Mouse (Mus musculus) embryonic stem cell, embryonic (primary cell): ENCODE data around the gene Masp2.

Source experiments
- CTCF ChIA-PET, 4 experiments: fragments of 300-600 bp in 2 of 4; fragments of 350-600 bp in 2 of 4; sonication (Branson Sonifier 250); formaldehyde crosslinking; loops; one replicate each; lab custom pipeline; 2022; ENCODE audit warnings: inconsistent platforms in 2 of 4; lab: Charles Lee
- POLR2A ChIA-PET, 4 experiments: fragments of 300-600 bp in 2 of 4; fragments of 350-600 bp in 2 of 4; sonication (Branson Sonifier 250); formaldehyde crosslinking; loops; one replicate each; lab custom pipeline; 2022; ENCODE audit warnings: antibody characterized with exemption in 4 of 4, inconsistent platforms in 1 of 4; lab: Charles Lee

Gene Masp2

GRCm38 (mm10) chr4:148612557-148612956 lies 10.2 kb downstream of the Masp2 start:
- ChIA-PET CTCF (interaction anchor here in 2 of 4 experiments (0.9 to 1.9 kb wide), 2 partner anchors 32 to 69 kb away, joined by 3 to 7 read pairs; no protein-coding TSS in a partner anchor), POLR2A (interaction anchor here (0.5 to 9.7 kb wide), 25 partner anchors 9 to 1412 kb away, joined by 3 to 209 read pairs (median 8); partner anchors contain the start of genes Tardbp (in 3 of the 4), Masp2 (in 2 of the 4), Srm (in 2 of the 4) and Exosc10 (in 1 of the 4))

DNA sequence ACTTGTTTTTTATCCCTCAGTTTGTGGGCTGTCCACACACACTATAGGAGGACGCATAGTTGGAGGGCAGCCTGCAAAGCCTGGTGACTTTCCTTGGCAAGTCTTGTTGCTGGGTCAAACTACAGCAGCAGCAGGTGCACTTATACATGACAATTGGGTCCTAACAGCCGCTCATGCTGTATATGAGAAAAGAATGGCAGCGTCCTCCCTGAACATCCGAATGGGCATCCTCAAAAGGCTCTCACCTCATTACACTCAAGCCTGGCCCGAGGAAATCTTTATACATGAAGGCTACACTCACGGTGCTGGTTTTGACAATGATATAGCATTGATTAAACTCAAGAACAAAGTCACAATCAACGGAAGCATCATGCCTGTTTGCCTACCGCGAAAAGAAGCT lies 11.4 kb downstream of the Masp2 start:
- CTCF ChIA-PET, result interaction anchor here in 1 of 4 experiments (1.0 to 1.5 kb wide), 2 partner anchors 9 to 10 kb away, joined by 3 to 5 read pairs; no protein-coding TSS in a partner anchor
- POLR2A ChIA-PET, result interaction anchor here (0.7 to 9.7 kb wide), 34 partner anchors 8 to 458 kb away, joined by 3 to 209 read pairs (median 5); partner anchors contain the start of genes Srm (in 3 of the 4), Tardbp (in 3 of the 4), Masp2 (in 2 of the 4) and Mtor (in 2 of the 4)

DNA sequence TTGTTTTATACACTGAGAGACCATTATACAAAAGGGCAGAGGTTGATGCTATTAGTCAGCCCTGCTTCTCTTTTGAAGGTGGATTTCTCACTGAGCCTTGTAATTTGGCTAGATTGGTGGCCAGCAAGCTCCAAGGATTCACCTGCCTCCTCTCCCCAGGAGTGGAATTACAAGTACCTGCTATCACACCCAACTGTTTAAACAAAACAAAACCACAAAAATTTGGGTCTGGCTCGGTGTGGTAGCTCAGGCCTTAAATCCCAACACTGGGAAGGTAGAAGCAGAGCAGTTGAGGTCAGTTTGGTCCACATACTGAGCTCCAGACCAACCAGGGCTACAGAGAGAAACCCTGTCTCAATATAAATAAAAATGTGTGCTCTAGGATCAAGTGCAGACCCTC lies 17.5 kb downstream of the Masp2 start:
- CTCF ChIA-PET, result no interaction called here
- POLR2A ChIA-PET, result interaction anchor here in 3 of 4 experiments (0.6 to 8.5 kb wide), 14 partner anchors 8 to 635 kb away, joined by 3 to 209 read pairs (median 4); partner anchors contain the start of gene Masp2 (in 1 of the 3)

DNA sequence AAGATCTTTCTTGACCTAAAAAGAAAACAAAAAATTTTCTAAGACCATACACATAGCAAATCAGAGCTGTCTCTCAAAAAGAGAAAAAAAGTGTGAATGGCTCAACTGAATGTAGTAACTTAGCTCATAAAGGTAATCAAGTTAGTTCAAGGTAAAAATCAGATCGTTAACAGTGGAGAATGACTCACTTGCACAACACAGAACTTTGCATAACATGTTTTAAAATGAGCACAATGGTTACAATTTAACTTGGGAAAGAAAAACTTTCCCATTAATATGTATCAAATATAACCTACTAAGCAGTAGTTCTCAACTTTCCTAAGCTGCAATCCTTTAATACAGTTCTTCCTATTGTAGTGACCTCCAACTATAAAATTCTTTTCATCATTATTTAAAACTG lies 18.4 kb downstream of the Masp2 start:
- ChIA-PET CTCF (no interaction called here), POLR2A (interaction anchor here in 3 of 4 experiments (0.9 to 8.5 kb wide), 14 partner anchors 9 to 103 kb away, joined by 3 to 209 read pairs (median 4); partner anchors contain the start of genes Exosc10 (in 1 of the 3) and Masp2 (in 1 of the 3))

- POLR2A ChIA-PET, result interaction anchor here (0.5 to 8.5 kb wide), 25 partner anchors 8 to 463 kb away, joined by 3 to 209 read pairs (median 5); partner anchors contain the start of genes Srm (in 2 of the 4), Fbxo2 (in 1 of the 4), Fbxo44 (in 1 of the 4) and Gm572 (in 1 of the 4)
- CTCF ChIA-PET, result no interaction called here
Measured at GRCm38 (mm10) chr4:148622485-148622884, 20.1 kb downstream of the Masp2 start.

DNA sequence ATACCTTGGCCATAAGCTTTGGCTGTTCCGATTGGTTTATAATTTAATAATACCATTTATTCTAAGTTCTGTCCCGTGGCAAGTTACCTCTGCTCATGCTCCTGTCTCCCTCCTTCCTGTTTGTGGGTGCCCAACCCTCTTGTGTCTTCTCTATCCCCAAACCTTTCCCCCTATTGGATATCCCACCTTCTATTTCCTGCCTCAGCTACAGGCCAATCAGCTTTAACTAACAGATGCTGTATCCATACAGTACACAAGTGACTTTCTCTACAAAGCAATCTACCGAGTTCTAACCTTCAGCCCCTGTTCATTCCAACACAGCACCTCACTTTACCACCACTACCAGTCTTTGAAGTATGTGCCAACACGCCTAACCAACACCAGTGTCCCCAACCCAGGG lies 21.3 kb downstream of the Masp2 start:
- ChIA-PET CTCF (interaction anchor here in 2 of 4 experiments (0.5 to 0.7 kb wide), 2 partner anchors 20 to 754 kb away, joined by 3 to 5 read pairs; no protein-coding TSS in a partner anchor), POLR2A (interaction anchor here (0.6 to 8.5 kb wide), 26 partner anchors 9 to 688 kb away, joined by 3 to 209 read pairs (median 4); partner anchors contain the start of genes Masp2 (in 2 of the 4), Srm (in 2 of the 4) and Gm572 (in 1 of the 4))

DNA sequence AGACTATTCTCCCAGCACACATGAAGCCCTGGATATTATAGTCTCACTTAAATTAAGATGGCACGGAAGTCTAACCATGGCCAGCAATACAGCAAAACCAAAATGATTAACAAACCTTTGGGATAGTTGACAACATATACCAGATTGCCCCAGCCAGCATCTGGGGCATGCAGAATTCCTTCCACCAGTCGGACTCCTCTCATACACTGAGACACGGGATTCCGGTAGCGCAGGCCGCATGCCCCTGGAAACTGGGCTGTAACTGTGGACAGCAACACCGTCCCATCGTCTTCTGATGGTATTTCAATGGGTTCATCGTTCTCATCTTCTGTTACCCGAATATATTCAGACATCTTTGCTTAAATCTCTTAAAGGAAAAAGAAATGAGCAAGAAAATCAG lies 22.7 kb downstream of the Masp2 start:
- CTCF ChIA-PET, result no interaction called here
- POLR2A ChIA-PET, result interaction anchor here in 3 of 4 experiments (1.0 to 8.5 kb wide), 22 partner anchors 9 to 559 kb away, joined by 3 to 209 read pairs (median 5); partner anchors contain the start of genes Gm572 (in 2 of the 3), Masp2 (in 2 of the 3) and Srm (in 1 of the 3)

GRCm38 (mm10) chr4:148625756-148626622 lies 23.6 kb downstream of the Masp2 start:
- CTCF ChIA-PET, result interaction anchor here in 2 of 4 experiments (0.6 to 1.6 kb wide), 2 partner anchors 18 kb away, joined by 3 to 7 read pairs; no protein-coding TSS in a partner anchor

GRCm38 (mm10) chr4:148626623-148627185 lies 24.4 kb downstream of the Masp2 start, which contains the start of gene Tardbp:
Gene Tardbp (minus strand): TSS chr4:148627019.
- POLR2A ChIA-PET, result interaction anchor here (0.6 to 5.3 kb wide), 106 partner anchors 9 to 690 kb away, joined by 3 to 79 read pairs (median 4); partner anchors contain the start of genes Dffa (in 3 of the 4), Gm572 (in 3 of the 4), Srm (in 3 of the 4) and Masp2 (in 2 of the 4)

More at GRCm38 (mm10) chr4:148625756-148626622, 23.6 kb downstream of the Masp2 start:
- POLR2A ChIA-PET, result interaction anchor here (0.6 to 8.5 kb wide), 62 partner anchors 8 to 663 kb away, joined by 3 to 209 read pairs (median 6); partner anchors contain the start of genes Gm572 (in 3 of the 4), Srm (in 3 of the 4), Masp2 (in 2 of the 4) and Dffa (in 1 of the 4)

GRCm38 (mm10) chr4:148627246-148627645 lies 24.9 kb downstream of the Masp2 start:
- ChIA-PET POLR2A (interaction anchor here (0.6 to 5.3 kb wide), 106 partner anchors 8 to 691 kb away, joined by 3 to 79 read pairs (median 4); partner anchors contain the start of genes Dffa (in 3 of the 4), Gm572 (in 3 of the 4), Srm (in 3 of the 4) and Masp2 (in 2 of the 4)), CTCF (interaction anchor here in 3 of 4 experiments (0.6 to 1.6 kb wide), 5 partner anchors 17 to 112 kb away, joined by 3 to 7 read pairs (median 4); no protein-coding TSS in a partner anchor)

More at GRCm38 (mm10) chr4:148626623-148627185, 24.4 kb downstream of the Masp2 start, which contains the start of gene Tardbp:
- CTCF ChIA-PET, result interaction anchor here in 3 of 4 experiments (0.6 to 1.6 kb wide), 6 partner anchors 17 to 111 kb away, joined by 3 to 7 read pairs (median 4); no protein-coding TSS in a partner anchor

DNA sequence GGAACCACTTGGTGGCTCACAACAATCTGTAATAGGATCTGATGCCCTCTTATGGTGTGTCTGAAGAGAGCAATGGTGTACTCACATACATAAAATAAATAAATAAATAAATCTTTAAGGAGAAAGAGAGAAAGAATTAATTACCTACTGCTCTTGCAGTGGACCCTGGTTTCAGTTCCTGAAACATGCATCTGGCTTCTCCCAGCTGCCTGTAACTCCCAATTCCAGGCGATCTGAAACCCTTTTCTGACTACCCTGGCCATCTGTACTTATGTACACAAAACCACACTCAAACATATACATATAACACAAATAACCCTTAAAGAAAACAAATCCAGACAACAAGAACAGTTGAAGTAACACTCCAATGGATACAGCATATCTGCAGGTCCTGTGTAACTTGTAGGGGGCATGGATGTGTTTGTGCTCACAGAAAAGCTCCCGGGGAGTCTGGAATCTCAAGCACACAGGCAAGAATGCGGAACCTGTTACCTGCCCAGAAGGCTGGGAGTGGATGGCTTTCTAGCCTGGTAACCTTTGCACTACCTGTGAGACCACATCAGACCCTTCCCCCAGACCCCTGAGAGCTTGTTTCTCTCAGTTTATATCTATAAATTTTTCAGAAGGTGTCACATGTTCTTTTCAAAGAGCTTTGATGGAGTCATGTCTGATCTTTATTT lies 29.8 kb downstream of the Masp2 start:
- CTCF ChIA-PET, result interaction anchor here (0.6 to 4.3 kb wide), 5 partner anchors 11 to 368 kb away, joined by 3 to 23 read pairs (median 5); partner anchors contain the start of gene Gm572 (in 3 of the 4)
- POLR2A ChIA-PET, result interaction anchor here in 3 of 4 experiments (0.7 to 5.1 kb wide), 15 partner anchors 9 to 593 kb away, joined by 3 to 29 read pairs (median 5); partner anchors contain the start of genes Gm572 (in 2 of the 3), Masp2 (in 1 of the 3), Mthfr (in 1 of the 3) and Mtor (in 1 of the 3)

DNA sequence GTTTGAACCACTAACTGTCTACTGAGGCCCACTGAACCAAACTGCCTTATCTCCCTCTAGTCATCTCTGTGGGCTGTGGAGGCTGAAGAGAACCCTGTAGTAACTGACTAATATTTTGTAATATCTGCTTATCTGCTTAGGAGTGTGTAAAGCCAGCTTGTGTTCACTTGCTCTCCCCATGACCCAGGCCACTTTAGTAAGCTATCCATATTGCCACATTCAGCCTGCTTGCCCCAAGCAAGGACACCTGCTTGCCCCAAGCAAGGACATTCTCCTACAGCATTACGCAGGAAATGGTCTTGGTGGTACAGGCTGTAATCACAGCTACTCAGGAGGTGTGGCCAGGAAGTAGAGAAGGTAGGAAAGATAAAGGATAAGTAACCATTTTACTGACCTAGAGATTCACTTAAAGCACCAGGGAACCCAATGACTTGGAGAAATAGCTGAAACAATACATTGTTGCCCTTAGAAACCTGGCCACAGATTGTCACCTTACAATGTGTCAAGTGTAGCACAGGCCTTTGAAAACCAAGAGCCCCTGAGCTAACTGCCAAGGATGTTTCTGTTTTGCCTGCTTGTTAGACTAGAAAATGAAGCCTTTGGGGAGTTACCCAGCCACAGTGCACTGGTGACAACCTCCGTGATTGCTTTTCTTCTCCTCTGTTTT lies 31.2 kb downstream of the Masp2 start:
- ChIA-PET CTCF (interaction anchor here in 3 of 4 experiments (0.5 to 4.3 kb wide), 6 partner anchors 10 to 467 kb away, joined by 3 to 23 read pairs (median 4); partner anchors contain the start of gene Gm572 (in 2 of the 3)), POLR2A (interaction anchor here in 3 of 4 experiments (0.7 to 5.1 kb wide), 17 partner anchors 9 to 416 kb away, joined by 3 to 29 read pairs (median 4); partner anchors contain the start of gene Gm572 (in 3 of the 3))

GRCm38 (mm10) chr4:148635309-148635708 lies 33.0 kb downstream of the Masp2 start:
- ChIA-PET CTCF (interaction anchor here in 2 of 4 experiments (4.2 to 4.3 kb wide), 2 partner anchors 8 kb away, joined by 21 to 23 read pairs; partner anchors contain the start of gene Gm572 (in 2 of the 2)), POLR2A (interaction anchor here in 2 of 4 experiments (0.6 to 2.3 kb wide), 7 partner anchors 8 to 37 kb away, joined by 3 to 9 read pairs (median 5); partner anchors contain the start of genes Tardbp (in 2 of the 2) and Gm572 (in 1 of the 2))

GRCm38 (mm10) chr4:148638302-148638701 lies 35.9 kb downstream of the Masp2 start:
- ChIA-PET POLR2A (interaction anchor here (0.6 to 2.4 kb wide), 21 partner anchors 7 to 546 kb away, joined by 3 to 24 read pairs (median 3); partner anchors contain the start of gene Tardbp (in 3 of the 4)), CTCF (interaction anchor here in 2 of 4 experiments (0.9 to 1.2 kb wide), 3 partner anchors 17 to 47 kb away, joined by 3 to 4 read pairs (median 3); partner anchors contain the start of gene Srm (in 1 of the 2))

DNA sequence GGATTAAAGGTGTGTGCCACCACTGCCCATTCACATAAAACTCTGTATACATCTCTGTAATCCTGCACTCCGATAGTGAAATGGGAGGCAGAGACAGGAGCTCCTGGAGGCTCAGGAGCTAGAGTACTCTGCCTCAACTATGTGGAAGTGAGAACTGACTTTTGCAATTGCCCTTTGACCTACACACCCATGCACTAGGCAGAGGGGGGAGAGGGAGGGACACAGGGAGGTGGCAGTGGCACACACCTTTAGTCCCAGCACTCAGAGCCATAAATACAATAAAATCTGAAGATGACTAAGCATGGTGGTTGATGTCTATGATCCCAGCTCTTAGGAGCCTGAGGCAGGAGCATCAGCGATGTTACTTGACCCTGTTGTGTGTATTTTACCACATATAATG lies 37.1 kb downstream of the Masp2 start:
- POLR2A ChIA-PET, result interaction anchor here in 2 of 4 experiments (1.0 to 1.5 kb wide), 4 partner anchors 12 to 18 kb away, joined by 3 to 4 read pairs (median 4); partner anchors contain the start of gene Tardbp (in 1 of the 2)
- CTCF ChIA-PET, result interaction anchor here in 1 of 4 experiments (0.7 kb wide), 1 partner anchor 1459 kb away, joined by 3 read pairs; no protein-coding TSS in a partner anchor
